Mouse (Mus musculus): ENCODE measurements around the gene Clk1.

Gene Clk1

DNA sequence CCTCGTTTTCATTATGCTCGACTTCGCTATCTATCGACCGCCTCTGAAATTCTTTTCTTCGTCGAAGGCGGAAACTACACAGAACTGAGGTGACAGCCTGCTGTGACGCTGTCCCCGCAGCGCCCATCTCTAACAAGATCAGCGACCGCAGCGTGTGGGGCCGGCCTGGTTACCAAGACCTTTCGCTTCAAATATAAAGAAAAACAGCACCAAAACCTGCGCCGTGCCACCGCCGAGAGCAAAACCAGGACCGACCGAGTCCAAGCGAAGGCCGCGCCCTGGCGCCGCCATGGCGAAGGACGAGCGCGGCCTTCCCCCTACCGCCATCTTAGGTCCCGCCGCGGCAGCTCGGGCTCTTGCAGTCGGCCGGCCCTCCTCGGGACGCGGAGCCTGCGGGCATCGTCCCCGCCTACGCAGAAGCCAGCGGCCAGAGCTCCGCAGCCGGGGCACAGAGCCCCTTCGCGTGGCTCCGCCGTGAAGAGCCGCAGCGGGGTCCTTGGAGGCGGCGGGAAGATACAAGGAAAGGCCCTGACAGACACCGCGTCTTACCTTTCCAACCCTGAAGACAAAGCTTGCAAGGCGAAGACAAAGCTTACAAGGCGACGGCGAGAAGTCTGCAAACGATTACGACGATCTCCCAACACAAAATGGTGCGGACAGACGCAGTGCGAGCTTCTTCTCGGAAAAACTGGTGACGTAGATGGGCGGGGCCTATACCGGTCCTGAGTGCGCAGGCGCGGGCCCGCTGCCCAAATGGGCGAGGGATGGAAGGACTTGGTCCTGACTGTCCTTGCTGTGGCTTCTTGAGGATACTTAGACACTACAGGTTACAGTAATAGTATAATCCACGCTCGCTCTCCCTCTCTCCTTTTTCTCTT lies at the start of gene Clk1:
Gene Clk1 (minus strand): TSS at position 696 of the 878 bp plus-strand sequence.
- DNase-seq (ENCODE audit: low read depth), result peak; percentile 95

GRCm38 (mm10) chr1:58465561-58465960 lies 41.7 kb upstream of the Clk1 start:
- no peak for DNase-seq (ENCODE audit: low read depth)

GRCm38 (mm10) chr1:58465042-58465441 lies 41.2 kb upstream of the Clk1 start:
- DNase-seq (ENCODE audit: low read depth), result no peak

GRCm38 (mm10) chr1:58463935-58464334 lies 40.1 kb upstream of the Clk1 start:
- DNase-seq (ENCODE audit: low read depth), result no peak

DNA sequence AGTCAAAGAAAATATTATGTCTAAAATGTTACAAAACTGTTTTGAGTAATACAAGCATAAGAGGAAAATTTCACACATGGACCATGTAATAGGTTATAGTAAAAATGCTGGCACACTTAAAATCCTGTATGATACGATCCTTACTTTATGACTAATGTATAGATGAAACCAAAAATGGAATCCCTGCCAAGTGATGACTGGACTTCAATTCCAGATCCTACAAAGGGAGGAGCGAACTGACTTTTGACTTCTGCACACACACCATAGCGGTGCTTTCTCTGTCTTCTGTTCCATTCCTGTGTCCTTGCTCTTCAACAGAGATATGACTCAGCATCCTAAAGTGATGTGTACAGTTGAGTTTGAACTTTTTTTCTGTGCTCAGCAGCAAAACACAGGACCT lies 36.7 kb upstream of the Clk1 start:
- DNase-seq (ENCODE audit: low read depth), result peak; percentile 12

GRCm38 (mm10) chr1:58458867-58459266 lies 35.0 kb upstream of the Clk1 start:
- DNase-seq (ENCODE audit: low read depth), result no peak

DNA sequence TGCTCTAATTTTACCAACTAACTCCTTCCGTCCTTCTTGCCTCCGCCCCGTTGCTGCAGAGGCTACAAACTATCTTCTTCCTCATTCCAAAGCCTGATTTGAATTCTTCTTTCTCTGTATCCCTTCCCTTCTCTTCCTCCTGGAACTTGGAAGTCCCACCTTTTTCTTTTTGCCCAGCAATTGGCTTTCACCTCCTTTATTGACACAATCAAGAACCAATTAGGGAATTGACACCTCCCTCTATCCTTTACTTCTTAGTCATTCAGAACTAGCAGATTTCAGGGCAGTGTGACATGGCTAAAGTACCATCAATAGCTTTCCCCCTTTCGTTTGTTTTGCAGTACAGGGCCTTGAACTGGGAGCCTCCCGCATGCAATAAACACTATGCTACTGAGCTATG lies 34.3 kb upstream of the Clk1 start:
- DNase-seq (ENCODE audit: low read depth), result no peak

DNA sequence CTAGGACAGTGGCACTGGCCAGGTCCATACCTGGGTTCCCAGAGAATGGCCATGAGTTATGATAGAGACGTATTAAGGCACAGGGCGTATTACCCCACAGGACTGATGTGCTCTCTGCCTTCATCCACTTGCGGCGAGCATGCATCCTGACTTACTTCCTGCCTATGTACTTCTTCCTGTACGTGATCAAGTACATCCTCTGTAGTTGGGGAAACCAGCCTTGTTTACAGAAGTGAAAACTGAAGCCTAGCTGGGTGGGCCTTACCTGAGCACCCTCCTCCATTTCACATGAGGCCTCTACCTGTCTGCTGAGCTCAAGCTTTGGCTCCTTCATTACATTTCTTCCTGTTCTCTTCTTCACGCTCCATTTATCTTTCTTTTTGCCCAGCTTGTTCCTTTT lies 30.4 kb upstream of the Clk1 start:
- no peak for DNase-seq (ENCODE audit: low read depth)

GRCm38 (mm10) chr1:58448396-58448795 lies 24.5 kb upstream of the Clk1 start:
- no peak for DNase-seq (ENCODE audit: low read depth)

DNA sequence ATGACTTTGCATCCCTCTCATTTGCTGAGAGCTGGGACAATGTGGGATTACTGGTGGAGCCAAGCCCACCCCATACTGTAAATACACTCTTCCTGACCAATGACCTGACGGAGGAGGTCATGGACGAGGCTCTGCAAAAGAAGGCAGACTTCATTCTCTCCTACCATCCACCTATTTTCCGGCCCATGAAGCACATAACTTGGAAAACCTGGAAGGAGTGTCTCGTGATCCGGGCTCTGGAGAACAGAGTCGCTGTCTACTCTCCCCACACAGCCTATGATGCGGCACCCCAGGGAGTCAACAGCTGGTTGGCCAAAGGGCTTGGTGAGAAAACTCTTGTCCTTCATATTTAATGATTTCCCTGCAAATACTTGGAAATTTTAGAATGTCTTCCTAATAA lies 23.9 kb upstream of the Clk1 start:
- no peak for DNase-seq (ENCODE audit: low read depth)

- peak; percentile 62 for DNase-seq (ENCODE audit: low read depth)
Measured at GRCm38 (mm10) chr1:58445861-58446260, 22.0 kb upstream of the Clk1 start.

GRCm38 (mm10) chr1:58445143-58445722 lies 21.4 kb upstream of the Clk1 start, which contains the start of the genes Nif3l1 and Ppil3:
Nif3l1 (plus strand) TSS chr1:58445151.
Ppil3 (minus strand) TSS chr1:58445486.
- peak; percentile 96 for DNase-seq (ENCODE audit: low read depth)

DNA sequence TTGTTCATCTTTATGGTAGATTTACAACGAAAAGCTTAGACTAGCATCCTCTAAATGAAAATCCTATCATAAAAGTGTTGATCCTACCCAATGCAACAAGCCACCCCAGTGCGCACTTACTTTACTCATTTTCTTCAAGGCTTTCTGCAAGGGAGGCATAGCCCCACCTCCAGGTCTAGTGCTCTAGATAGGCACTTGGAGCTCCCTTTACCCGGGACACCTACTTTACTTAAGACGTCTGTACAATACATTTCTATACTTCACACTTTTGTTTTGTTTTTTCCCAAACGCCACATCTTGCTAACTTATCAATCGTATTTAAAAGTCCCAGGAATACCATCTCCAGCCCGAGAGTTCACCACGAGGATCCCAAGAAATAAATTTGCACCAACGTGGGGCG lies 20.8 kb upstream of the Clk1 start:
- DNase-seq (ENCODE audit: low read depth), result peak; percentile 57

DNA sequence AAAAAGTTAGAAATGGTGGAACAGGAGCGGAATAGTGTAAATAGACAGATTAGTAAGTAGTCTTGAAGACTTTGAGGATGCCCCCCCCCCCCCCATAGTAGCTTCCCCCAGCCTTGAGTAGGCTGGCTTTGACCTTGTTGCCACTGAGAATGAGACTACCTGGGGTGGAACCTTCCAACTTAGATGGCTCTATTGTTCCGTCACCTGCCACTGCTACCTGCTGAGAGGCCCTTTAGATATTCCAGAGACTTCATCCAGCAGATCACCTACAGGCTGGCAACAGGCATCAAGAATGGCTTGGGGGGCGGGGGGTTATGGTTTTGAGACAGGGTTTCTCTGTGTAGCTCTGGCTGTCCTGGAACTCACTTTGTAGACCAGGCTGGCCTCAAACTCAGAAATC lies 685 bp upstream of the Clk1 start:
- DNase-seq (ENCODE audit: low read depth), result no peak

- DNase-seq (ENCODE audit: low read depth), result peak; percentile 87
Measured at GRCm38 (mm10) chr1:58422879-58423278, 987 bp downstream of the Clk1 start.

DNA sequence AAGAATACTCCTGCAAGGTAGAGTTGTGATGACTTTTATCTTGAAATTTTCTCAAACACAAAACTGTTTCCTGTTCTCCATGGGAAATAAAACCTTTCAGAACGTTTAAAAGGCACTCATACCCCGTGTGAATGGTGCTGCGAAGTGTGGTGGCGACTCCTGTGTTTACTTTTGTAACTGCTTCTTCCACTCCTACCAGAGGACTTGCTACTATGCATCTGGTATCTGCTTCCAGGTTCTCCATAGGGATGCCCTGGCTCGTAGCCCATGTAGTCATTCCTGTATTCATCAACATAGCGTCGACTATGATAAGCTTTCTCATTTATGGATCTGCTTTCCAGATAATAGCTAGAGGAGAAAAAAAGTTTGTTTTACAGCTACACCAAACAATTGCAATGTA lies 2.9 kb downstream of the Clk1 start:
- DNase-seq (ENCODE audit: low read depth), result no peak

GRCm38 (mm10) chr1:58420032-58420431 lies 3.8 kb downstream of the Clk1 start:
- DNase-seq (ENCODE audit: low read depth), result no peak

DNA sequence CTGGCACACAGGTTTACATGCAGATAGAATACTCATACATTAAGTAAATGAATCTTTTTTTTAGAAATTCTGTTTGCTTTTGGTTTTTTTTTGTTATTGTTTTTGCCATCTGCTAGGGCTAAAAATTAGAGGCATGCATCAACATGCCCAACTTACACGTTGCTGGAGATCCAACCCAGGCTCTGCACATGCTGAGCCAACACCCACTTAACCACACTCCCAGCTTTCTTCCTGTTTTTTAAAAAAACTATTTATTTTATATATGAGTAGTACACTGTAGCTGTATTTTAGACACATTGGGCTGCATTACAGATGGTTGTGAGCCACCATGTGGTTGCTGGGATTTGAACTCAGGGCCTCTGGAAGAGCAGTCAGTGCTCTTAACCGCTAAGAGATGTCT lies 7.8 kb downstream of the Clk1 start:
- DNase-seq (ENCODE audit: low read depth), result peak; percentile 47

DNA sequence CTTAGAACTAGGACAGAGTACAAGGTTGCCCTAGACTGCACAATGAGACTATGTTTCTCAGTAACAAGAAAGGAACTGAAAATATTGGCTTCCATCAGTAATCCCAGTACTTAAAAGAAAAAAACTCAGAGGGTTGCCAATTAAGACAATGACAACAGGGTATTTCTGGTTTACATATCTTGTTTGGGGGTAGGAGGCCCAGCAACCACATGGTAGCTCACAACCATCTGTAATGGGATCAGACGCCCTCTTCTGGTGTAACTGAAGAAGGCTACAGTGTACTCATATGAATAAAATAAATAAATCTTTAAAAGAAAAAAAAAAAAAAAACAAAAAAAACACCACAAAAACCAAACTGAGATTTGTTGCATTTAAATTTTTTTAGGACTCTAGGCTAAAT lies 8.4 kb downstream of the Clk1 start:
- DNase-seq (ENCODE audit: low read depth), result no peak

- no peak for DNase-seq (ENCODE audit: low read depth)
Measured at GRCm38 (mm10) chr1:58410776-58411175, 13.1 kb downstream of the Clk1 start.

DNA sequence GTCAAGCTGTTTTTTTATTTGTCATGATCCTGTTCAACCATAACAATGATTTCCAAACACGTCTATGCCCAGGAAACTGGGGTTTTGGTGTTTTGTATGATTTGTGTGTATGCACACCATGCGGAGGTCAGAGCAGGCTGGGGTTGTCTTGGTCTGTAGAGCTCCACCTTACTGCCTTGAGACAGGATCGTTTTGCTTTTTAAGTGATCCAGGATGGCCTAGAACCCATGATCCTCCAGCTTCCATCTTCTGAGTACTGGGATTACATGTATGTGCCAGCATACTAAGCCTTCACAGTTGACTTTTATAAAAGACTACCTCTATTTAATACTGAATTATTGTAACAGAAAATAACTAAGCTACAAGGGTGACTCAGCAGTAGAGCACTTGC lies 13.7 kb downstream of the Clk1 start:
- DNase-seq (ENCODE audit: low read depth), result no peak

DNA sequence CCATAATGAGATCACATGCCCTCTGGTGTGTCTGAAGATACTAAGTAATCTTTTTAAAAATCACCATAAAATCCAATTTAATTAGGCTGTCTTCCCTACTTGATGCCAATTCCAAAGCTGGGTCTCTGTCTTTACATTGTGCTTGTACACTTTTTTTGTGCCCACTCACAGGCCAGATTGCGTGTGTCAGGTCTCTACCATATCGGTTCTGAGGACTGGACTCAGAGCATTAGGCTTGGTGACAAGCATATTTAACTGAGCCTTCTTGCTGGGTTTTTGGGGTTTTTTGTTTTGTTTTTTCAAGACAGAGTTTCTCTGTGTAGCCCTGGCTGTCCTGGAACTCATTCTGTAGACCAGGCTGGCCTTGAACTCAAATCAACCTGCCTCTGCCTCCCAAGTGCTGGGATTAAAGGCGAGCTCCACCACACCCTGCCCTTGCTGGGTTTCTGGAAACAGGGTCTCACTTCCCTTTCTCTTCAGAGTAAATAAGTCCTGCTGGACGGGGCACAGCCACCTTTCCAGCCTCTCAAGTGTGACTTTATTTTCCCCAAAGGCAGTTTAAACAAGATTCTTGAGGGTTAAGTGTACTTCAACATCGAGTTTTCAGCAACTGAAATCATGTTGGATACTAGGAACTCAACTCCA lies 14.2 kb downstream of the Clk1 start:
- DNase-seq (ENCODE audit: low read depth), result no peak

GRCm38 (mm10) chr1:58408141-58408540 lies 15.7 kb downstream of the Clk1 start:
- DNase-seq (ENCODE audit: low read depth), result no peak

Data from 416B (cell line).